Mouse (Mus musculus) mesoderm, embryonic 11.5 days (tissue): ENCODE measurements at regions not wholly inside any gene's neighbourhood (a gene's known extent, or its start where the extent isn't known, plus 50 kb on each side); places are given as distances from the start of the nearest gene placed in this dataset.

Experiments
- DNase-seq: peaks from one replicate; pipeline ENCODE4 v3.0.0-alpha.2; 2012; ENCODE audit warnings: low read depth, low spot score

DNA sequence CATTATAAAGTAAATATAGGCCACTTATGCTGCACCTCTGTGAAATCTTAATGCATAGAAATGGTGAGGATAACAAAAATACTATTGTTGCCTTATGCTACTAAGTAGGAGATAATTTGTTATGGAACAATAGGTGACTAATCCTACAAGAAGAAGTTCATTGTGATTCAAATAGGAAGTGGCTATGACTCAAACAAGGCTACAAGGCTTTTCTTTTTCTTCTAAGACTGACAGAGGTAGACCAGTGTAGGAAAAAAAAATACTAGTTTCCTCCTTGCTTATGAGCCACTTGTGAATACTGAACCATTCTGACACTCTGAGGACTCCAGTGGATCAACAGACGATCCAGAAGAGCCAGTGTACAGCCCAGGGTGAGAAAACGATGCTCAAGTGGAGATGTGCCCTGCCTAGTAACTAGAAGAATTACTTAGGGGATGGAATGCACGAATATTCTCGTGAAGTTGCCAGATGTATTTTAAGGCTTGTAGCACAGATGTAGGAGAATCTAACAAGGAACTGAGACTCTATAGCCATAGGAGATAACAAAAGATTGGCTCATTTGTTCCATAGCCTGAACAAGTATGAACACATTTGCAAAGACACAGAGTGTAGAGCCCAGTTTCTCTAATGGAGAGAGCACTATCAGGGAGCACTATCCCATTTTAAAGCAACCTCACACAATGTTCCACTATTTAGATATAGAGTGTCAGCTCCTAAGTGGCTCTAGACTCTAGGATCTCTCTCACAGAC is 60.3 kb downstream of the Fzd1 start:
- no peak for DNase-seq

GRCm38 (mm10) chr5:4696701-4697100 is 61.1 kb downstream of the Fzd1 start:
- DNase-seq: no peak

GRCm38 (mm10) chr5:4689130-4689529 is 68.7 kb downstream of the Fzd1 start:
- no peak for DNase-seq

GRCm38 (mm10) chr5:4675316-4675715 is 82.5 kb downstream of the Fzd1 start:
- DNase-seq: no peak

- no peak for DNase-seq
Observed at GRCm38 (mm10) chr5:4666381-4666780, 91.5 kb downstream of the Fzd1 start.

DNA sequence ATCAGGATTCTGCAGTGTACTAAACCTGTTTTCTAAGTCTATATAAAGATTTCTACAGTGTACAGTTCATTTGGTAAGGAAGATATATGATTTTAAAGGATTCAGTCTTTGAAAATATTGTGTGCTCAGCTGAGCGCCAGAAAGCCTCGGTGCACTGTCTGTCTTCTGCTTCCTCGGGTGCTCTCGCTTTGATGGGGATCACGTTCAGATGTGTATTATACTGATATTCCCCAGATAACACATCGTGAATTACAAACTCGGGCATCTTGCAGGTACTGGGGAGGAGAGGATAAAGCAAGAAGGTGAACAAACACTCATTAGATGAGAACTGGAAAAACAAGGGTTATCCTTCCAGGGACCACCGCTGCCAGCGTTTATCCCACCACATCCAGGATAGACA is 91.9 kb downstream of the Fzd1 start:
- no peak for DNase-seq

DNA sequence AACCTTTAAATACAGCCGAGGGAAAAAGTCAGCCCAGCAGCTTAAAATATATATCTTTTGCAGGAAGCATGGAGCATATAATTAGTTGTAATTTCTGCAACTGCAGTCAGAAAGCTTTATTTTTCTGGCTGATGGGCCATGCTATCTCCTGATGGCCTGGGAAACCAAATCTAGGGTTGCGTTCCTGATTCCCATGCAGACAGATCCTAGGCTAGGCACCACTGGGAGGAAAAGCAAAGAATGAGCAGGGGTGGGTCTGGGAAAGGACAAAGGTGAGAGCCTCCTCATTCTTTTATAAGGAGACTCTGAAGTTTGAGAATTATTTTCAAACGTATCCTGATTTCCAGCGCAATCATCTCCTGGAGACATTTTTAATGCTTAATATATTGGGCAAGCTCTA is 92.9 kb downstream of the Fzd1 start:
- no peak for DNase-seq

GRCm38 (mm10) chr5:4664488-4664887 is 93.3 kb downstream of the Fzd1 start:
- no peak for DNase-seq

GRCm38 (mm10) chr5:4662198-4662585 is 95.6 kb downstream of the Fzd1 start:
- no peak for DNase-seq

- DNase-seq: no peak
Observed at GRCm38 (mm10) chr5:4661420-4662197, 96.2 kb downstream of the Fzd1 start.

DNA sequence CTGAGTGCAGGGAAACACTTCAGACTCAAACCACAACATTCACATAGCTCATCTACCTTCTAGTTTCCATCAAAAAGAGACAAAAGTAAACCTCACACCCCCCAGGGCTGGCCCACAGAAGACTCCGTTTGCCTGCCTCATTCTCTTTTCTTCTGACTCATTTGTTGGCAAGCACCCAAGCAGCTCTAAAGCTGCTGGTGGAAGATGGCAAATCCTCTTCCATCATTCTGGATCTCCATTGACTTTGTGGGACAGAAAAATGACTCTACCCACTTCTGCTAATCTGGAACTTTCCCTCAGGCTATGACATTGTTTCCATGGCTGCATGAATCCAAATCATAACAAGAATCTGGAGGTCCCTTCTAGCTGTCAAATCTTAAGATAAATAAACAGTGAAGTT is 99.9 kb downstream of the Fzd1 start:
- no peak for DNase-seq

GRCm38 (mm10) chr5:4654186-4654585 is 103.6 kb downstream of the Fzd1 start:
- no peak for DNase-seq

DNA sequence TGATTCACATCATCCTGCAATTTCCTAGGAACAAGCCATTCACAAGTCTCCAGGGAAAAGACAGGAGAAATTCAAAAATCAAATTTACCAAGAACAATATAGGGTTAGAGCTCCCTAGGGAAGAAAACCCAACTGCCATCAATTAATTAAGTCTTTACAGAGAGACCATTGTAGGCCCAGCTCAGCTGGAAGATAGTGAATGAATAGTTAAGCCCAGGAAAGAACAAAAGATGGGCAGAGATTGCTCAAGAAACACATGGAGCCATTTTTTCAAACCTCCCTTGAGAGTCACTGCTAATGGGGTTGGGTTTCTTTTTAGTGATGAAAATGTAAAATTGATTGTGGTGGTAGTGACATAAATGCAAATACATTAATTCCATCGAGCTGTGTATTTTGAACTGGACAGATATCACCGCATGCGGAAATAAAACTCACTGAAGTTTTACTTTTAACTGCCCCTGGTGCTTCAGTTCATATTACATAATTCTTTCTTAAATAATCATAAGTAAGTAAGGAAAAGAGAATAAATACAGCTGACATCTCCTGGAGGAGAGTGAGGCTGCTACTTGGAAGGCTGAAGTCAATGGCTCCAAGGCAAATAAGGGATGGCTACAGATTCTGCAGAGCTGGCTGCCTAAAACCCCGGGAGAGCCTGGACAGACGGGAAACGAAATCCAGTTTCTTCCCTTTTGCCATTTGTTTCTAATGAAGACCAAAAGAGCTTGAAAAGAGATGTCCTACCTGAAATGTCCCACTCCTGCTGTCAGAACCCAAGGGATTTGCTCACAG is 106.5 kb downstream of the Fzd1 start:
- DNase-seq: peak; percentile 64

- no peak for DNase-seq
Observed at GRCm38 (mm10) chr5:4650709-4651108, 107.1 kb downstream of the Fzd1 start.

DNA sequence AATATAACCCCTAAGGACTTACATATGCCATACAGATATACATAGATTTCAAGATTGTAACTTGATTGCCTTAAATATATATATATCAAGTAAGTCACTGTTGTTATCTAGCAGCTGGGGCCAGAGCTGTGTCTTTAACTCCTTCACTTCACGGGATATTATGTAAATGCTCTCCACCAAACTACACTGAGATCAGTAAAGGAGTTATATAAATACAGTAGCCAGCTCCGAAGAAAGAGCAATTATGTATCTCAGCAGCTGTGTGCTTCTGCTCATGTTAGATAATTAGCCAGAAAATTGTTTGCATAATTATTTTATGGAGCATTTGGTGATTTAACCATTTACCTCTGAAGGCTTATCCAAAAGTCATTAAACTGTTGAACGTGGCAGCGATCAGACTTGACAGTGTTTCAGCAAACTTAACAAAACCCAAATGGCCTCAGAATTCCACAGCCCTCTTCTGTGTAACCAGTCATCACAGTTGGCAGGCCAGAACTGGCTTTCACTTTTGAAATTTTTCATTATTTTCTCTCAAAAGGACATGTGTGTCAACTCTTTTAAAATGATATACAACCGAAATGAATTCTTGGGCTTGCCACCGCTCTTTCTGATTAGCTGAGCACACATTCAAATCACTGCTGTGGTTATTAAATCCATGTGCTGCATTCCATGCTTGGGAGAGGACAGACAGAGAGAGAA is 107.8 kb downstream of the Fzd1 start:
- DNase-seq: no peak

DNA sequence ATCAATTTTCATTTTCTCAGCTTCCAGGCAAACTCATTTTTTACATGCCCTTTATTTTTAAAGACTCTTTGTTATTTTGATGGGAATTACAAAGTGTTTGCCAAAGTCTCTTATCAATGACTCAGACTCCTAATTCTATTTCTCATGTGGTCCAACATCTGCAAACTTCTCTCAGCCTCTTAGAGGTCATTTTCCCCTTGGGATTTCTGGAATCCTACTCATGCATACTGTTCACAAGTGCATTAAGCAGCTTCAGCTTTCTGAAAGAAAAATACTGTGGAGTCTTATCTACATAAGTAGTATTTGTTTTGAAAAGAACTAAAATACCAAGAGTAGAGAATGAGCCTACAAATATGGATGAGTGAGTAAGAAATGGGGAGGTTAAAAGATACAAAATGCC is 116.8 kb downstream of the Fzd1 start:
- peak; percentile 25 for DNase-seq

DNA sequence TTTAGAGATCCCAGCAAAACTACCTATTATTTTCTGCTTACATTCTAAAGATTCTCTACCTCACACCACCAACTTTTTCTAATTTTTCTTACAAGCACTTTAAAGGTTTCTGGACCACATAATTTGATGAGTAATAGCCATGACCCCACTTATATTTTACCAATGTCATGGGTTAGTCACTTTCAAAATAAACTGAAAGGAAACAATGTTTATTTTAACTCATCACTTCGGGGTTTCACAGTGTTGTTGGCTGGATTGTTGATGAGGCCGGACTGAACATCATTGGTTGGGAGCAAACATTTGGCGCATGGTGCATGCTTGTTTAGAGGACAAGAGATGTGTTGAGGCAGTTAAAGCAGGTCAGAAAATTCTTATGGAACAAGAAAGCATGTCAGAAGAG is 124.1 kb downstream of the Fzd1 start:
- DNase-seq: no peak

DNA sequence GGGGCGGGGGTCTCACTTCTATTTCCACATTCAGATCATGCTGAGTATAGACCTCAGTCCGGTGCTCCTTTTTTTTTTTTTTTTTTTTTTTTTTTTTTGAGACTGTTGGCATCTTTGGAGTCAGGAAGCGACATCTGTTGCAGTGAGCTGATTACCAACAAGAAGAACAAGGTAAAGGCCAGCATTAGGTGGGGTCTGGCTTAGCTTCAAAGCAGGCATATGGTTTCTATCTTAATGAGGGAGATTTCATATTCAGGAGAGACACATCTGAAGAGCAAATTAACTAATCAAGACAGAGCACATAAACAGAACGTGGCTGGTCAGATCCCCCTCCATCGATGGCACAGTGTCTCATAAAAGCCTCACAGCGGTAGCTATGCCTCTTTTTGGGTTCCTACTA is 132.6 kb downstream of the Fzd1 start:
- DNase-seq: no peak

DNA sequence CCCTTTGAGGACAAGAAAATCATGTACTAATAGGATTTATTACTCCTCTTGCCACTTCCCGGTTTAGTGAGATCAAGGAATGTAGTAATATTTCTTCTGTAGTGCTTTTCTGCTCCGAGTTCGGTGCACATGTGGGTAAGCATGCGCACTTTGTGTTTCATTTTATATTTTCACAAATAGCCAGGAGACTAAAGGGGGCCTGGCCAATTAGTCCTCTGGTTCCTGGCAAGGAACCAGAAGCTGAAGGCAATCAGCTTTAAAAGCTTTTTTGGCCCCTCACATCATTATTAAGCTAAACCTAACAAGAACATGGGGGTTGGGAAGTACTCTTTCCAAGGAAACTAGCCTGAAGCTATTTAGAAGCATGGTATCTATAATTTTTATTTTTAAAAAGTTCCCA is 134.2 kb downstream of the Fzd1 start:
- no peak for DNase-seq

DNA sequence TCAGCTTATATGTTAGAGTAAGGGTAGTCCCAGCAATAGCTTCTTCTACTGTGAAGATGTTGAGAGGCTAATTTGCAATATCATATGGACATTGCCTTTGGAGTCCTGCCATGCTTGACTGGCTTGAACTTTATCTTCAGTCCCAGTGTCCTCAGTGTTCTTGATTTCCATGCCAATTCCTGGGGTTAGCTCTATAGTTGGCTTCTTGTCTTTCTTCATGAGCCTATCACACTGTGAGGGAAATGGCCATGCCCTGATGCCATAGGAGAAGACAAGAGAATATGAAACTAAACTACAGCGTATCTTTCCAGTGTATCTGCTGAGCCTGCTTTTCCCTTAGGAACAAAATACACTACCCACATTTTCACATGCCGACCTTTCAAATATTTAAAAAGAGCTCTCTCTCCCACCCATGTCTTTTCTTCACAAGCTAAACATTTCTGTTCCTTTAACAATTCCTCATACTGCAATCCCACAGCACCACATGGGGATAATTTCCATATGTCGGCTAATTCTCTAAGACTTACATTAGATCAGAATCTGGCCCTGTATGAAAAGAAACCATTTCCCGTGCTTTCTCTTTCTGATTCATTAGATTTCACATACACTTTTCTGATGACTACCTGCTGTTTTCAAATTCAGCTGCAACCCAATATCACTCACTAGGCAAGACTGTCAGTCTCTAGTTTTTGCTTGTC is 137.2 kb downstream of the Fzd1 start:
- DNase-seq: no peak

GRCm38 (mm10) chr5:4615233-4615632 is 142.6 kb downstream of the Fzd1 start:
- DNase-seq: no peak
